Mouse (Mus musculus): Measurements from ENCODE around the gene Tmprss7.

DNA sequence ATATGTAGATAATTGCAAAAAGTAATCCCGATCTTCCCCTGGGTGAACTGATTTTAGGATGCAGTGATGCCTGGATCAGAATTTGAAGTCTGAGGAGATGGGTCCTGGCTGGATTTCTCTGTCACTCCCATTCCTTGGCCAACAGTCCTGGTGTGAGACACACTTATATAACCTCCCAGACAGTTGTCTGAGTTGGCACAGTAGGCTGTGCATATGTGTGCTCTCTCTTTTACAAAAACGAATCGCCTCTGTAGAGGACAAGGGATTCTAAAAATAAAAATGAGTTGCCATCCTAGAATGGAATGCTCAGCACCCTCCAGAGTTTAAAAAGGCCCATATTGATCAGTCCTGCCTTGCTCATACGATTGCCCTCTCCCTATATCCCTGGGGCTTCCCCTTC, 33.9 kb downstream of the Tmprss7 start:
- TF ChIP-seq POLR2A (IDR thresholded peaks at IDR 0.05; ENCODE audit: extremely low read depth, insufficient read depth, low read length) (no peak), CTCF (IDR thresholded peaks at IDR 0.05; ENCODE audit: low read depth, low read length) (no peak)

Measured in liver, adult 2 months (tissue).